Mouse (Mus musculus): ENCODE results near the gene Gm10645.
A peak's percentile ranks its signal among the peaks of the same experiment; 100 is the strongest.

Gene Gm10645

DNA sequence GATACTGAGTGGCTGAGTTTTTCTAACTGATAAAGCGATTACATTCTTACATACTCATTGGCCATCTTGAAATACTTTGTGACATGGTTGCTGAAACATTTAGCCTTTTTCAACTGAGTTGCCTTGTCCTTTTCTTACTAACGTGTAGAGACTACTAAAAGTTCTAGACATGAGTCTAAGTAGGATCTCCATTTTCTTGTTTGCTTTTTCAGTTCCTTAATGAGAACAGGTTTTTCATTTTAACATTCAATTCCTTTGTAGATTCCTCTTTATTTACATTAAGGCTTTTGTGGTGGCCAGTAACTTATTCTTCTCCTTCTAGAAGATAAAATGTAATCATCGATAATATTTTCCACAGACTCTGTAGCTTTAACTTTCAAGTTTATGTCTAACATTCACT lies 3.2 kb upstream of the Gm10645 start:
- DNase-seq (ENCODE audit: low read depth, low spot score) = no peak

DNA sequence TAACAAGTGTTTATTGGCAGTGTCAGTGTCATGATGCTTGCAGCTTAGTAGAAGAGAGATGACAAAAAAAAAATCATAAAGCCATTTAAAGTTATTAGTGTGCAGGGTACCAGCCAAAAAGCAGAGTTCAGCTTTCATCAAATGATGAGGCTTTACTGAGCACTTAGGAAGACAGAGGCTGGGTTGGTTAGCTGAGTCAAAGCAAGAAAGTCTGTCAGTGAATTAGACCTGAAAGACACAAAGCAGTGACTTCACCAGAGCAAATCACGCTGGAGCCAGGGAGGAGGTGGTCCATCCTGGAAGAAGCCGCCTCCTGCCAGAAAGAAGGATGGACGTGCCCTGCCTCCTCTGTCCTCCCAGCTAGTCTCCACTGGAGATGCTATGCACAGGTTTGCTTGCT lies 2.0 kb upstream of the Gm10645 start:
- DNase-seq (ENCODE audit: low read depth, low spot score) = no peak

DNA sequence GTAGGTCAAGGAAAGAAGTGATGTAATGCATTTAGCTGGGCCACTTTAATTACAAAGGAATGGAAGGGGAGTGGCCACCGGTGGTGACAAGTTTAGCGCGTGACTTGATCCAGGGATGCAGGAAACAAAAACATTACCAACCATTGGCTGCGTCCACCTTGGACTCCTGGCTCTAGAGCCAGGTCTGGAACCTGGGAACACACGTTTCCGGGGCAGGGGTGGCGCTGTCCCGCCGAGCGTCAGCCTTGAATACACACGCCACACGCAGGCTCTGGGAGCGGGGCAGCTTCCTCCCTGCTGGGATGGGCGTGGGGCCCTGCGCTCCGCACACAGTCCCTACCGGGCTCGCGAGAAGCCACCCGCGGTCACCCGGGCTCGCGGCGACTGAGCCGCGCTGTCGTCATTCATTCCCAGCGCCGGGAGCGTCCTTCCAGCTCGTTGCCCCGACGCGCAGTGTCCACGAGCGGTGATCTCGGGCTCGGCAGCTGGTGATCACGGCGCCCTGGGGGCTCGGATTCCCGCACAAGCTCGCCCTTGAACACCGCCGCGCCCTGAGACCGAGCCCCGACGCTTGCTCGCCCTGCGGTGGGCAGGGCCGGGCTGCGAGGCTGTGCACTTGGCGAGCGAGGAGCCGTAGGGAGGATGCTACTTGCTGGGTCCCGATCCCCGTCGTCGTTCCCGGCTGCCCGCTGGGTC lies 587 bp downstream of the Gm10645 start, which contains the start of gene Tbc1d9:
Gene Tbc1d9, plus strand, starts transcription at position 118 of the 696 bp plus-strand sequence.
- peak; percentile 56 for DNase-seq (ENCODE audit: low read depth, low spot score)

DNA sequence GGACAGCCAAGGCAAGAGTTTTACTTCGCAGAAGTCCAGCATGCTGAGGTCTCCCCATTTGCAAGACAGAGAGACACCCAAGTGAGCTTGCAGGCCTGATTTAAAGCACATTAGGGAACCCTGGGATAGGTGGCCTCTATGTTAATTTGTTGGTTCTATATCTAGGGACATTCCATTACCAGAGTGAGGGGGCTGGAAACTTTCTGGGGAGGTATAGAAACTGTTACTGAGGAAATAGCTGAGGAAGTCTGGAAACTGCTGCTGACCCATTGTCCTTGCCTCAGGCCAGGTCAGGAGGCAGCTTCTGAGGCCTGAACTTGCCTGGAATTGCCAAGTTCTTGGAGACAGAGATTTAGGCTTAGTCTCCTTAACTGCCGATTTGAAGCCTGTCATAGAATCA lies 5.4 kb downstream of the Gm10645 start:
- DNase-seq (ENCODE audit: low read depth, low spot score) = no peak

DNA sequence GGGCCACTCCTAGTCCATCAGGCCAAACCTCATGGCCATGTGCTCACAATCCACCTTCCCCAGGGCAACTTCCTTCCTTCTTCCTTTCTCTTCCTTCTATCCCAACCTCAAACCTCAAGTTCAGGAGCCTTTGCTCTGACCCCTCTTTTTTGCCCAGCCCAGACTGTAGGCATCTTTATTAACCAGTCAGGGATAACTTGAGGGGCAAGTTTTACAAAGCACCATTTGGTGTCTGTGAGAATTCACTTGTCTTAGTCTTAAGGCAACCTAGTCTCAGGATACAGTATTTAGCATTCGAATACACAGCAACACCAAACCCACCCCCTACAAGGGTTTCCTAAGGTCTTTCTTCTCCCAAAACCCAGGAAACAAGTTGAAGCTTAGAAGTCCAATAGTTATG lies 6.4 kb downstream of the Gm10645 start:
- DNase-seq (ENCODE audit: low read depth, low spot score) = no peak

DNA sequence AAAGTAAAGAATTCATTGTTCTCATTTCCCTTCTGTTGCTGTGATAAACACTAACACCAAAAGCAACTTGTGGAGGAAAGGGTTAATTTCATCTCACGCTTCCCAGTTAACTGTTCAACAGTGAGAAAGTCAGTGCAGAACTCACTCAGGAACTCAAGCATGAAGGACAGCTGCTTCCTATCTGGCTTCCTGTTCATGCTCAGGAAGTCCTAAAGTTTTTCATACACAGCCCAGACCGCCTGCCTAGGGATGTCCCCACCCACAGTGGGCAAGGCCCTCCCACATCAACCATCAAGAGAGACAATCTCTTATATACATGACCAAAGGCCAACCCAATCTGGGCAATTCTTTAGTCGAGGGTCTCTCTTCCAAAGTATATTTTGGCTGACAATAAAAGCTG lies 7.0 kb downstream of the Gm10645 start:
- DNase-seq (ENCODE audit: low read depth, low spot score) = no peak

DNA sequence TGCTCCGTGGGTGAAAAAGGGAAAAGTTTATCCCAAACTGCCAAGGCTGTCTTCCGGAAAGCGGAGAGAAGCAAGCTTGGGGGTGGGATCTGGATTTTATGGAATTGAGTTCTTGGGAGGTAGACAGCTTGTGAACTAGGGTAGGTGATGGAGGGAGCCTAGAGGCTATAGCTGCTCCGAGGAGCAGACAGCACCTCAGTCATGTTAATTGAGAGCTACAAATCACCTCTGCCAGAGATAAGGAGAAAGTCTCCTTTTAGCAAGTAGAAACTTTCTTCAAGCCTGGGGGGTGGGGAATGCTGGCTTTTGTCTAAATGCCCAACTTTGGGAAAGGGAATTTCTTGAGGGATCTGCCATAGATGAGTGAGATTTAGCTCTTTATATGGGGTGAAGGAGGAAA lies 10.9 kb downstream of the Gm10645 start:
- DNase-seq (ENCODE audit: low read depth, low spot score) = no peak

DNA sequence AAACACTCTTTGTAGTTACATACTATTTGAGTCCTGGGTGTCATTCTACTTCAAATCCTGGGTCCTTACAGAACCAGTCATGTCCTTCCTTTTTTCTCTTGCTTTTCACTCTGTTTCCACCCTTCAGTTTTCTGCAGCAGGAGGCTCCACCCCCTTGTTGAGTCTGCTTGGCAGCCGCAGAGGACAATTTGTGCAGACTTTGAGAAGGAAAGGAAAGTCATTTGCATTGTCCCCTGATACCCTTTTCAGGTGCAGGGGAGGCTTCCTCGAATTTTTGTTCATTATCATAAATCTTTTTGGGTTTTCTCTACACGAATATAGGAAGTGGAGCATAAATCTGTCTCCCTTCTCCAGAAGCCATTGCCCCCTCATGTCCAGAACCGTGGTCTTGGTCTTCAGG lies 13.5 kb downstream of the Gm10645 start:
- no peak for DNase-seq (ENCODE audit: low read depth, low spot score)

DNA sequence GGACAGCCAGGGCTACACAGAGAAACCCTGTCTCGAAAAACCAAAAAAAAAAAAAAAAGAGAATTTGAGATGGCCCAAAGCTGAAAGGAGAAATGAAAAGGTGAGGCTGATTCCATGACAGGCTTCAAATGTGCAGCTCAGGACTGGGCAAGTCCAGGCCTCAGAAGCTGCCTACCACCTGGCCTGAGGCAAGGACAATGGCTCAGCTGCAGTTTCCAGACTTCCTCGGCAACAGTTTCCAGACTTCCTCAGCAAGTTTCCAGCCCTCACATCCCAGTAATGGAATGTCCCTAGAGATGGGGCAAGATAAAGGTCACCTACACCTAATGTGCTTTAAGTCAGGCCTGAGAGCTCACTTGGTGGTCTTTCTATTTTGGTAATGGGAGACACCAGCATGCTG lies 13.9 kb downstream of the Gm10645 start:
- no peak for DNase-seq (ENCODE audit: low read depth, low spot score)

DNA sequence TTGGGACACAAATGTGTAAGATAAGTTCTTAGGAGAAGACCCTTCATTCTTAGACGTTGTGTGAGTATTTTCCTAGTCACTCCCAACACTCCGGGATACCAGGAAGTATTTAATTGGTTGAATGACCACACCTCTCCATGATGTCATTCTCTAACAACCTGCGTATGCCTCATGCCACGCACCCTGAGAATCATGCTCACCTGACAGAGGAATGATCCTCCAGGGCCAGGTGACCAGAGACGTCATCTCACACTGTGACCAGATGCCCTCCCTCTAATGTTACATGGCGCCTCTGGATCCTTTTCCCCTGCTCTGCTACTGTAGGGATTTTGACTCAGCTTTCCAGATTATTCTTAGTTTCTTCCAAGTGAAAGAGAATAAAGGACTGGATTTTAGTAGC lies 16.8 kb downstream of the Gm10645 start:
- no peak for DNase-seq (ENCODE audit: low read depth, low spot score)

DNA sequence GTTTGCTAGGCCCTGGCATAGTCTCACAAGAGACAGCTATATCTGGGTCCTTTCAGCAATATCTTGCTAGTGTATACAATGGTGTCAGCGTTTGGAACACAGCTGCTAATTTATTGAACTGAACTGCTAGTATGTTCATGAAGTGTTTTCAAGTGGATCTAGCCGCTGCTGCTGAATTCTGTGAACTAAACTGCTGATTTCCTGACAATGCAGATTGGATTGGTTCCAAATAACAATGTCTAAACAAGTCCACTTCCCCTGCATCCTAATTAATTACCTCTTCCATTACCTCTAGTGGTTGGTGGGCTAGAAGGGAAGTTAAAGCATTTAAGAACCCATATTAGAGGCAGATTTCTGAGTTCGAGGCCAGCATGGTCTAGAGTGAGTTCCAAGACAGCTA lies 20.5 kb downstream of the Gm10645 start:
- no peak for DNase-seq (ENCODE audit: low read depth, low spot score)

DNA sequence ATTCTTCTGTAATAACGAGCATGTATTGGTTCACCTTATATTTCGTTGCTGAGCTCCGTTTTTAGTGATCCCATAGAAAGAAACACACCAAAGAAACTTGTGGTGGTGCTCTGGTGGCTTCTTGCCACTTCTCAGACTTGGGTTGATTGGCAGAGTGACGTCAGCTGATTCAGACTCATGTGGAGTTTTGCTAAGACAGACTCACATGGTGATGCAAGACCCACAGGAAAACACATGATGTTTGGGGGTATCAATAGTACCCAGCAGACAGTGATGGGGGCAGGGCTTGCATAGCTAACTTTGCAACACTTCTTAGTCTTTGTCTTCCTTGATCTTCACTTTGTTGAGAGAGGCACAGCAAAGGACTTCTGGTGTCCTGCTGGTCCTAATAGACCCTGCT lies 21.4 kb downstream of the Gm10645 start:
- DNase-seq (ENCODE audit: low read depth, low spot score) = no peak

DNA sequence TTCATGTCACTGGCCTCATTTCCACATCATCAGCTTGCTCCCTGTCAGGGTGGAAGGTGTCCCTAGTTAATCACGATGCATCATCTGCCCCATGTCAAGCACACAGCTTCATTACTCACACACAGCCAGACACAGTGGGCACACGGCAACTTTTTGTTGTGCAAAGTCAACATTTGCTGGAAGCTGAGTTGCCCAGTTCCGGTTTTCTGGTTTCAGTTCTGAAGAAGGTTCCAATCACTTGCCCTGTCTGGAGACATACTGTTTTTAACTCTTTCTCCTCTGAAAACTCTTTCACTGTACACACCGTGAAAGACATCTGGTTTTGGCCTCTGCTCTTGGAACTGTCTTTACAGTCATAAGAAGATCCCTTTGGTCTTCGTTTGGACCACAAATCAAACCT lies 24.6 kb downstream of the Gm10645 start:
- DNase-seq (ENCODE audit: low read depth, low spot score) = no peak

DNA sequence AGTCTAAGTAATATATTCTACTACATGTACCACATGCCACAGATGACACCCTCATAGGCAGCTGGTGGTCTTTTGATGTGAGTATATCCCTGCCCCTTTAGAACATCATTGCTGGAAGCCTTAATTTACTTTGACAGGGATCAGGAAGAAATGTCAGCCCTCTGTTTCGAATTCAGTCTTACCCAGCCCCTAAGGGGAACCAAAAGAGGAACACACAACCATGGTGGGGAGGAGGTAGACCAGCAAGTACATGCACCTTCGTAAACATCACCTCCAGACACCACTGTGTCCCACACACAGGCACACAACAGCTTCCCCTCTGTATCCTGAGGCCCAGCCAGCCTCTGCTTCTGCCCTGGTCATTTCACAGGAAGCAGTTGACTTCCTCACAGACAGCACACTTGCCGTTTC lies 25.3 kb downstream of the Gm10645 start:
- DNase-seq (ENCODE audit: low read depth, low spot score) = no peak

DNA sequence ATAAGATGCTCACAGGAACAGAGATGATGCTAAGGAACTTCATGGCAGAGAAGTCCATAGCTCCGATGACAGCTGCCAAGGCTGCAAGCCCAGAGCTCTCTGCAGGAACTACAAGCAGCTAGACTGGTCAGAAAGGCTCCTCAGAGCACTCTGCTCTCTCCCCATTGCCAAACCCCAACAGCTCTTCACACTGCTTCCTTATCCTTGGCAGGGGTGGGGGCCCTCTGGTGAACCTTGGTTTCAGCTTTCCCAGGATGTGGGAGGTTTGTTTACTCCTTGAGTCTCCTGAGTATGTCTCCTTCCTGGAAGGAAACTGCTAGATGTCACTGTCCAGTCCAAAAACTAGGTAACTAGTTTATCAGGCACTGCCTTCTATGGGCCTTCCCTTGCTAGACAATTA lies 25.9 kb downstream of the Gm10645 start:
- no peak for DNase-seq (ENCODE audit: low read depth, low spot score)

DNA sequence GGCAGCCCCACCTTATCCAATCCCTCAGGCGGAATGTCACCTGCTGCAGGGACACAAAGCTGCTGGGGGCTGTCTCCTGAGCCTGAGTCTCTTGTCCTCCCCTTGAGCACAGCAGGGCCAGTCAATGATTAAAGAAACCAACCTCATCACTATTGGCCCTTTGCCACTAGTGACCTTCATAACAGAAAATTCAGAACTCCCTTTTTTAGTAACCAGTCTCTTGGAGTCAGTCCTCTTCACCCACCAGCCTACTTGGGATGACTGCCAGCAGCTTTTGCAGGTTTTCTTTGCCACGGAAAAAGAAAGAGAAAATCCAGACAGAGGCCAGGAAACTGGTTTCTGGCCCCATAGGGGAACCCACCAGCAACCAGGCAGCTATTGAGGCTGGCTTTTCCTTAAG lies 30.9 kb downstream of the Gm10645 start:
- no peak for DNase-seq (ENCODE audit: low read depth, low spot score)

All from retina, adult 2 months (tissue).